Mouse (Mus musculus) liver, postnatal 0 days (tissue): ENCODE data around the gene Gm21974.
A peak's percentile ranks its signal among the peaks of the same experiment; 100 is the strongest.

ENCODE experiments used
- CTCF ChIP-seq: sonication (generic); IDR thresholded peaks from 2 replicates; pipeline ENCODE4 v1.5.1; 2016; ENCODE audit warnings: antibody characterized with exemption, low read depth
- EP300 ChIP-seq: IDR thresholded peaks from 2 replicates; pipeline ENCODE4 v1.6.1; 2016; ENCODE audit warnings: antibody characterized with exemption, low read depth, mild to moderate bottlenecking

DNA sequence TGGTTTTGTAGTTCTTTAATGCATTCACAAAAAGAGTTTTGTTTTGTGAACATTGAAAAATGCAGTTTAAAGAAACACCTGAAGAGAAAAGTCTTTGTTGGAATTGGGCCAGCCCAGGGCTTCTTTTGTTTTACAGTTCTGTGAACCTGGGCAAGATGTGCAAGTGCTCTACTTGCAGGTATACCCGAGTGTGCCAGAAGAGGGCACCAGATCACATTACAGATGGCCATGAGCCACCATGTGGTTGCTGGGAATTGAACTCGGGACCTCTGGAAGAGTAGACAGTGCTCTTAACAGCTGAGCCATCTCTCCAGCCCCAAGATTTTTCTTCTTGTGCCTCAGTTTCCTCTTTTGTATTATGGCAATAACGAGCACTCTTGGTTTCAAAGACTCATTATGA is 22.9 kb upstream of the Gm21974 start:
- TF ChIP-seq CTCF = peak; percentile 75
- TF ChIP-seq EP300 = no peak
